Mouse (Mus musculus) forebrain, embryonic 13.5 days (tissue): ENCODE data around the gene Dzank1. TPM values are rescaled to one million over a fixed set of nuclear protein-coding genes. Genes with fewer than 3 reads are reported as not detected.

Experiments used
- ATAC-seq: fragments of 200-750 bp; cut with Nextera tagmentation; 2 replicates; pipeline ENCODE4 v1.8.0; 2017
- H3K27ac ChIP-seq: fragments of 300-500 bp; sonication (generic); 2 replicates; pipeline ENCODE4 v1.5.1; 2015; ENCODE audit warnings: inconsistent platforms, mild to moderate bottlenecking, moderate library complexity
- H3K27me3 ChIP-seq: fragments of 300-500 bp; sonication (generic); 2 replicates; pipeline ENCODE4 v1.6.1; 2015; ENCODE audit warnings: mild to moderate bottlenecking, inconsistent platforms
- H3K36me3 ChIP-seq: fragments of 300-500 bp; sonication (generic); 2 replicates; pipeline ENCODE4 v1.6.1; 2015; ENCODE audit warnings: mild to moderate bottlenecking, inconsistent platforms; ENCODE audit not compliant: poor library complexity, severe bottlenecking
- H3K4me1 ChIP-seq: fragments of 300-500 bp; sonication (generic); 2 replicates; pipeline ENCODE4 v1.6.1; 2015; ENCODE audit warnings: inconsistent platforms
- H3K4me2 ChIP-seq: fragments of 300-500 bp; sonication (generic); 2 replicates; pipeline ENCODE4 v1.6.1; 2015; ENCODE audit warnings: inconsistent platforms, mild to moderate bottlenecking, moderate library complexity
- H3K4me3 ChIP-seq: fragments of 300-500 bp; sonication (generic); 2 replicates; pipeline ENCODE4 v1.5.1; 2015; ENCODE audit warnings: mild to moderate bottlenecking, inconsistent platforms
- H3K9ac ChIP-seq: fragments of 300-500 bp; sonication (generic); 2 replicates; pipeline ENCODE4 v1.6.1; 2015; ENCODE audit warnings: mild to moderate bottlenecking, inconsistent platforms
- H3K9me3 ChIP-seq: fragments of 300-500 bp; sonication (generic); replicated peaks from 2 replicates; pipeline ENCODE4 v1.6.1; 2016; ENCODE audit warnings: inconsistent platforms
- WGBS: fragments of 180-500 bp; shearing (Covaris S2); methylation state at CpG from one replicate; pipeline ENCODE4 v1.1.7; 2015; 5-methylcytosine and 5-hydroxymethylcytosine counted together
- polyA plus RNA-seq: library from polyadenylated mRNA; unstranded; fragments of >200 nt; fragmentation: Nextera tagmentation; extraction: Ambion mirVana; gene quantifications from 2 replicates; pipeline ENCODE4 v1.2.1, GENCODE M21; 2015

Dzank1 gene
- polyA plus RNA-seq, 1 experiment from 2014 or later, result 2.7 TPM

DNA sequence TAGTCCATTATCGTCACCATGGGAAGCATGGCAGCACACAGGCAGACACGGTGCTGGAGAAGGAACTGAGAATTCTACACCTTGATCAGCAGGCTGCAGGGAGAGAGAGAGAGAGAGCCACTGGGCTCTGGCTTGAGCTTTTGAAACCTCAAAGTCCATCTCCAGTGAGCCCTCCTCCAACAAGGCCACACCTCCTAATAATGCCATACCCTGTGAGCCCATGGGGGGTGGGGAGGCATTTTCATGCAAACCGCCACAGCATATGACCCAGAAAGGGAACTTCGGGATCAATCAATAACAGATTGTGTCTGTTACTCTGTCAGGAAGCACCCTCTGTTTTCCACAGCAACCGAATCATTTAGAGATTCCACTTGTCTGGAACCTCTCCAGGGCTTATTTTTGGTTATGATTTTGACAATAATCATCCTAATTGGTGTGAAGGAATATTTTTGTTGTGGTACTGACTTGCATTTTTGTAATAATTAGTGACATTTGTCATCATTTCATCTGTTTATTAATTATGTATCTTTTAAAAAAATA, 95.9 kb downstream of the Dzank1 start:
- H3K9me3 ChIP-seq, result no peaks in the 10 kb centered on the region
- no peak for ATAC-seq
- H3K4me2 ChIP-seq, result no peak overlapping the region
- H3K36me3 ChIP-seq, result no peaks in the 10 kb centered on the region
- WGBS, result 78% methylated on average over 5 of the region's 5 CpGs
- no peak overlapping the region for H3K27ac ChIP-seq
- no peaks in the 10 kb centered on the region for H3K4me1 ChIP-seq
- no peak overlapping the region for H3K9ac ChIP-seq
- no peaks in the 10 kb centered on the region for H3K27me3 ChIP-seq
- H3K4me3 ChIP-seq, result no peak overlapping the region

DNA sequence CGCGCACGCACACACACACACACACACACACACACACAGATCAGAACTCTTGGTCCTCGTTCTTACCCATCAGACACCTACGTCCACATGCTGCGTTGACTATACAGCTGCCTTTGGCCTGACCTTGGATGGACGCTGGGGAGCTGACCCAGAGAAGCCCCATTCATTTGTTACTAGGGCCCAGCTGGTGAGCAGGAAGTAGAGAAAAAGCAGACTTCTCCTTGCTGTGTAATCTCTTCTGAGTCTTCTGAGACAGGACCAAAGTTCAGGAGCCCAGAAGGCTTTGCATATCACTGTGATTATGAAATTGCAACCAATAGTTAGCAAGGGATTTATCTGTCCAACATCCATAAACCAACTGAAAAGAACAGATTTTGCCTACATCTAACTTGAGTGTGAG, 98.0 kb downstream of the Dzank1 start:
- Histone ChIP-seq H3K27ac (no peak overlapping the region), H3K36me3 (no peaks in the 10 kb centered on the region), H3K4me2 (no peak overlapping the region), H3K9ac (no peak overlapping the region), H3K9me3 (no peaks in the 10 kb centered on the region), H3K27me3 (no peaks in the 10 kb centered on the region), H3K4me3 (no peak overlapping the region), H3K4me1 (no peaks in the 10 kb centered on the region)
- ATAC-seq, result no peak
- 87% methylated on average over 7 of the region's 7 CpGs for WGBS

DNA sequence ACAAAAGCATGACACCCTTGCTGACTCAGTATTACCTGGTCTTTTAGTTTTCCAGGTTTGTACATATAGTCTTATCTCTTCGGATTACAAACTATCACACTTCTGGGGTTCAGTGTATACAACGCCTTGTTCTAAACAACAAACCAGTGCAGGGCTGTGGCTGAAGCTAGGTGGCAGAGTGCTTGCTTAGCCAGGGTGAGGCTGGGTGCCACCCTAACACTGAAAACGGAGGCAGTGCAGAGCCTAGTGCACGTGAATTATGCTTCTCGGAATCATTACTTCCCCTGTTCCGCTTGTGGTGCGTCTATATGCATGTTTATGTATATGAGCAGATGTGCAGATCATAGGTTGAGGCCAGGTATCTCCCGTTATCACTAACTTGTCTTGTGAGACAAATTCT, 98.6 kb downstream of the Dzank1 start:
- no peaks in the 10 kb centered on the region for H3K36me3 ChIP-seq
- no peaks in the 10 kb centered on the region for H3K9me3 ChIP-seq
- no peak overlapping the region for H3K9ac ChIP-seq
- ATAC-seq, result no peak
- no peak overlapping the region for H3K27ac ChIP-seq
- H3K27me3 ChIP-seq, result no peaks in the 10 kb centered on the region
- no peak overlapping the region for H3K4me3 ChIP-seq
- H3K4me1 ChIP-seq, result no peaks in the 10 kb centered on the region
- WGBS, result 86% methylated on average over 8 of the region's 8 CpGs
- no peak overlapping the region for H3K4me2 ChIP-seq

DNA sequence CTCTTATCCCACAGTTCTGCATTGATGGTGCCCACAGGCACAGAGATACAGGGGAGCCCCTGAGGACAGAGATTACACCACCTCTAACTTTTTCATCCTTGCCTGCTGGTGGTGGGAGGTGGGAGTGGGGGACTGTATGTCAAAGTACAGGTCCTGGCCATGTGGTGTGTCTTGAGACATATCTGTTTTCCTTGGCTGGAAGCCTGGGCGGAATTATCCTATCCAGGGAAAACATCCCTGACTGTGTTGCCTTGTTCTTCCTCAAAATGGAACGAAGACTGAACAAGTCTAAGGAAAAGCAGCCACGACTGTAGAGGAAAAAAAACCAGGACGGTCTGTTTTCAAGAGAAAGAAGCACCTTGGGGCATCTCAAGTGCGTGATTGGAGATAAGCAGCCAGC, 99.4 kb downstream of the Dzank1 start:
- H3K4me3 ChIP-seq, result no peak overlapping the region
- no peaks in the 10 kb centered on the region for H3K27me3 ChIP-seq
- WGBS, result 82% methylated on average over 5 of the region's 5 CpGs
- H3K36me3 ChIP-seq, result no peaks in the 10 kb centered on the region
- H3K27ac ChIP-seq, result no peak overlapping the region
- H3K4me1 ChIP-seq, result no peaks in the 10 kb centered on the region
- H3K9ac ChIP-seq, result no peak overlapping the region
- ATAC-seq, result no peak
- H3K4me2 ChIP-seq, result no peak overlapping the region
- H3K9me3 ChIP-seq, result peaks cover 5% of the 10 kb centered on the region; the same call in 1 of the 2 replicates

DNA sequence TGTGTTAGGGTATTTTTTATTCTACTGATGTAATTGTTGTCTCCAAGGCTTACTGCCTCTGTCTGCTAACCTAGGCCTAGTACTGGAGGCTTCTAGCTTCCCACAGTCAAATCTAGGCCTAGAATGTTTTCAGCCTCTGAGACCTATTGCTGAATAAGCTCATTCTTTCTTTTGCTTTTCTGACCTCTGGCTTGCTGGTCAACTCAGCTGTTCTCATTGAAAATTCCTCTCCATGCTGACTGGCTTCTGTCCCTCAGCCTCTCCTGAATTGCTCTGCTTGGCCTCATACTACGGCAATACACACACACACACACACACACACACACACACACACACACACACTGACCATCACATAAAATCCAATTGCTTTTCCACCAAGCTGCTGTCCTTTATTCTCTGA, 101.5 kb downstream of the Dzank1 start:
- no peak for ATAC-seq
- Histone ChIP-seq H3K9me3 (peaks cover 5% of the 10 kb centered on the region; the same call in 1 of the 2 replicates), H3K4me2 (no peak overlapping the region), H3K4me3 (no peak overlapping the region), H3K9ac (no peak overlapping the region), H3K36me3 (no peaks in the 10 kb centered on the region), H3K27ac (no peak overlapping the region), H3K27me3 (no peaks in the 10 kb centered on the region), H3K4me1 (no peaks in the 10 kb centered on the region)
- WGBS, result 80% methylated on average over 1 of the region's 1 CpGs

DNA sequence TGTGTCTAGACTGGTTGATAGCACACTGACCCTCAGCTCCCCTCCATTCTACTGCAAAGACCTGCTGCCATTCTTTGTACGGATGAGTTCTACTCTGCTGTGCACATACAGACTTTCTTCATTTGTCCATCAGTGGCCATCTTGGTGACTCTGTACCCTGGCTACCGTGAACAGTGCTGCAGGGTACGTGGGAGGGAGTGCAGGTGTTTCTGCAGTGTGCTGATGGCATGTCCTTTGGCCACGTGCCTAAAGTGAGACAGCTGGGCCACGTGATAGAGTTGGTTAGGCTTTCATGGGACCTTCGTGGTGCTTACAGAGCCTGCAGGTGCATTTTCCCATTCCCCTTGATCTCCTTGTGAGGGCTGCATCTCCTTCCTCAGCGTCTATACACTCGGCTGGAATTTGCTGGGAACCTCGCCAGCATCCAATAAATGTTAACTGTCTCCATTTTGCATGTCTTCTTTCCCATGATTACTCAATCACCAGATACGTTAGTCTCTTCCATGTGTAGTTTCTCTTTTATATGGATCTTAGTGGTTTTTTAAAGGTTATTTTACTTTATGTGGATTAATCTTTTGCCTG, 105.0 kb downstream of the Dzank1 start:
- Histone ChIP-seq H3K4me1 (peaks cover 14% of the 10 kb centered on the region), H3K27me3 (no peaks in the 10 kb centered on the region)
- WGBS, result 78% methylated on average over 10 of the region's 10 CpGs

More for the DNA sequence above, 105.0 kb downstream of the Dzank1 start:
- Histone ChIP-seq H3K27ac (no peak overlapping the region), H3K36me3 (no peaks in the 10 kb centered on the region), H3K9ac (no peak overlapping the region), H3K4me3 (no peak overlapping the region), H3K9me3 (peaks cover 5% of the 10 kb centered on the region; the same call in 1 of the 2 replicates), H3K4me2 (no peak overlapping the region)
- ATAC-seq, result no peak

Other genes with a start within 250 kb of the Dzank1 start
- not detected in 2 replicates for gene Ovol2, start 195.3 kb downstream of the Dzank1 start, polyA plus RNA-seq
- gene Kat14, start 158.4 kb downstream of the Dzank1 start, polyA plus RNA-seq, result 29.8 and 39.3 TPM in 2 replicates
- gene Pet117, start 158.4 kb downstream of the Dzank1 start, polyA plus RNA-seq, result 2.8 and 3.6 TPM in 2 replicates
- gene Polr3f, start 304 bp upstream of the Dzank1 start, polyA plus RNA-seq, result 33.4 and 36.0 TPM in 2 replicates
- 59.4 and 62.3 TPM in 2 replicates for gene Rbbp9, start 23.5 kb upstream of the Dzank1 start, polyA plus RNA-seq
- 93.0 and 95.8 TPM in 2 replicates for gene Sec23b, start 28.8 kb upstream of the Dzank1 start, polyA plus RNA-seq
- gene Smim26, start 66.6 kb upstream of the Dzank1 start, polyA plus RNA-seq, result 47.3 and 53.8 TPM in 2 replicates
- 50.0 and 58.6 TPM in 2 replicates for gene Dtd1, start 72.5 kb upstream of the Dzank1 start, polyA plus RNA-seq